Mouse (Mus musculus): ENCODE measurements around the gene Tekt3.
A peak's percentile ranks its signal among the peaks of the same experiment; 100 is the strongest.

- peak; percentile 96 to 99 (median 98) for TF ChIP-seq MYOD1 (IDR thresholded peaks at IDR 0.05; ENCODE audit: control insufficient read depth in 1 of 3, insufficient read length in 2 of 3, low read depth in 2 of 3)
- no peak for TF ChIP-seq USF1 (IDR thresholded peaks at IDR 0.05; ENCODE audit: low read depth)
- peak; percentile 25 for TF ChIP-seq MAX (IDR thresholded peaks at IDR 0.05; ENCODE audit: low read depth)
- TF ChIP-seq TCF3 (IDR thresholded peaks at IDR 0.05; ENCODE audit: insufficient read length, low read depth): peak; percentile 43
- TF ChIP-seq POLR2A (IDR thresholded peaks at IDR 0.05; ENCODE audit: insufficient read length, low read depth): no peak
- no peak for TF ChIP-seq REST (IDR thresholded peaks at IDR 0.05; ENCODE audit: insufficient read depth, insufficient read length)
- peak; percentile 21 for TF ChIP-seq TCF12 (IDR thresholded peaks at IDR 0.05; ENCODE audit: insufficient read depth, poor library complexity, severe bottlenecking)
- no peak for TF ChIP-seq SRF (IDR thresholded peaks at IDR 0.05; ENCODE audit: control insufficient read depth, insufficient read length, low read depth)
- peak; percentile 80 for TF ChIP-seq CEBPB (IDR thresholded peaks at IDR 0.05; ENCODE audit: insufficient read depth, poor library complexity, severe bottlenecking)
Measured at GRCm38 (mm10) chr11:63026651-63027141, 34.8 kb upstream of the Tekt3 start.
